ENCODE assay signal across 8 mouse cellular contexts in genomic region chr6:117168321-117169011, GRCm38 (mm10). TPM values are rescaled to one million over a fixed set of nuclear protein-coding genes. Genes with fewer than 3 reads are reported as not detected.
A peak's percentile ranks its signal among the peaks of the same experiment; 100 is the strongest.
DNase-seq lines count a peak whose midpoint lies in the region; ATAC-seq lines count a peak whose summit lies in the region.

Gene Cxcl12 (plus strand): TSS chr6:117168535.

- peak within 1 kb of the TSS; percentile 90 for H3K27ac ChIP-seq in embryonic facial prominence, embryonic 10.5 days (replicated peaks)
- H3K27ac ChIP-seq in limb, embryonic 13.5 days = peak within 1 kb of the TSS; percentile 58; the same call in 1 of the 2 replicates
- no peak within 1 kb of the TSS for H3K27ac ChIP-seq in midbrain, embryonic 16.5 days (ENCODE audit: low read length)

- H3K4me1 ChIP-seq in megakaryocyte, embryonic 14.5 days = peaks cover 20% of the 10 kb centered on the region
- H3K4me1 ChIP-seq in embryonic facial prominence, embryonic 10.5 days = peaks cover 66% of the 10 kb centered on the region
- peaks cover 41% of the 10 kb centered on the region for H3K4me1 ChIP-seq in limb, embryonic 13.5 days
- H3K4me1 ChIP-seq in midbrain, embryonic 16.5 days (ENCODE audit: control insufficient read depth, insufficient read depth, low read length) = peaks cover 22% of the 10 kb centered on the region

- peaks cover 75% of the 10 kb centered on the region for H3K27me3 ChIP-seq in megakaryocyte, embryonic 14.5 days (replicated peaks)
- H3K27me3 ChIP-seq in embryonic facial prominence, embryonic 10.5 days (replicated peaks; ENCODE audit: low read depth, poor library complexity, severe bottlenecking) = peaks cover 70% of the 10 kb centered on the region
- H3K27me3 ChIP-seq in limb, embryonic 13.5 days = peaks cover 62% of the 10 kb centered on the region
- peaks cover 47% of the 10 kb centered on the region for H3K27me3 ChIP-seq in midbrain, embryonic 16.5 days (ENCODE audit: control insufficient read depth, insufficient read depth, low read depth, low read length)

- peak within 1 kb of the TSS; percentile 92 for H3K4me3 ChIP-seq in megakaryocyte, embryonic 14.5 days (replicated peaks)
- H3K4me3 ChIP-seq in embryonic facial prominence, embryonic 10.5 days = peak within 1 kb of the TSS; percentile 86
- H3K4me3 ChIP-seq in limb, embryonic 13.5 days = peak within 1 kb of the TSS; percentile 76
- peak within 1 kb of the TSS; percentile 55 for H3K4me3 ChIP-seq in midbrain, embryonic 16.5 days (ENCODE audit: low read depth, low read length)

- H3K4me2 ChIP-seq in limb, embryonic 13.5 days (replicated peaks) = peak within 1 kb of the TSS; percentile 91
- peak within 1 kb of the TSS; percentile 96 for H3K4me2 ChIP-seq in midbrain, embryonic 16.5 days (ENCODE audit: low read length)

- no peaks in the 10 kb centered on the region for H3K36me3 ChIP-seq in megakaryocyte, embryonic 14.5 days (replicated peaks; ENCODE audit: low read length)
- peaks cover 25% of the 10 kb centered on the region for H3K36me3 ChIP-seq in embryonic facial prominence, embryonic 10.5 days (replicated peaks)
- peaks cover 11% of the 10 kb centered on the region; the same call in 1 of the 2 replicates for H3K36me3 ChIP-seq in limb, embryonic 13.5 days
- no peaks in the 10 kb centered on the region for H3K36me3 ChIP-seq in midbrain, embryonic 16.5 days (ENCODE audit: control insufficient read depth, insufficient read depth, low read length)

- no peaks in the 10 kb centered on the region for H3K9me3 ChIP-seq in megakaryocyte, embryonic 14.5 days
- H3K9me3 ChIP-seq in embryonic facial prominence, embryonic 10.5 days = no peaks in the 10 kb centered on the region
- no peaks in the 10 kb centered on the region for H3K9me3 ChIP-seq in limb, embryonic 13.5 days
- no peaks in the 10 kb centered on the region for H3K9me3 ChIP-seq in midbrain, embryonic 16.5 days (replicated peaks; ENCODE audit: control insufficient read depth, low read length, poor library complexity, severe bottlenecking)

- peak within 1 kb of the TSS; percentile 86 for H3K9ac ChIP-seq in limb, embryonic 13.5 days
- H3K9ac ChIP-seq in midbrain, embryonic 16.5 days (ENCODE audit: low read depth, low read length) = peak within 1 kb of the TSS; percentile 66

- DNase-seq in embryonic facial prominence, embryonic 10.5 days (ENCODE audit: low spot score) = peak; percentile 89
- DNase-seq in heart, adult 11 months = peak; percentile 98
- peak; percentile 70 for DNase-seq in kidney, adult 11 months
- DNase-seq in testis, postnatal 10 days (ENCODE audit: low spot score) = peak; percentile 80

- under 1% methylated on average over 64 of the region's 64 CpGs for whole genome bisulfite sequencing in embryonic facial prominence, embryonic 10.5 days
- under 1% methylated on average over 56 of the region's 64 CpGs for WGBS in limb, embryonic 13.5 days
- WGBS in midbrain, embryonic 16.5 days = under 1% methylated on average over 55 of the region's 64 CpGs

- no peak for ATAC-seq in megakaryocyte, adult 5-6 weeks (ENCODE audit: poor library complexity, severe bottlenecking)
- peak; percentile 60 for ATAC-seq in limb, embryonic 13.5 days (ENCODE audit: low FRiP score, low read depth)
- peak; percentile 46 for ATAC-seq in midbrain, embryonic 16.5 days

RNA-seq across cellular contexts. Expression of gene Cxcl12, which starts in this region (rescaled TPM):
- polyA plus RNA-seq in megakaryocyte, embryonic 14.5 days (2012; ENCODE audit: insufficient read depth, low replicate concordance) = not detected in 2 replicates
- total RNA-seq in megakaryocyte, adult 5-6 weeks (2015) = 8.8 and 9.7 TPM in 2 replicates
- total RNA-seq in megakaryocyte, adult 5-6 weeks (2017) = 9.7 and 12.8 TPM in 2 replicates
- 101 and 126 TPM in 2 replicates for polyA plus RNA-seq in embryonic facial prominence, embryonic 10.5 days (2016; fragmentation: Nextera tagmentation; extraction: Ambion mirVana)
- polyA plus RNA-seq in limb, embryonic 13.5 days (2015; fragmentation: Nextera tagmentation; extraction: Ambion mirVana) = 138 and 141 TPM in 2 replicates
- polyA plus RNA-seq in midbrain, embryonic 16.5 days (2015; fragmentation: Nextera tagmentation; extraction: Ambion mirVana) = 51.5 and 52.0 TPM in 2 replicates

Comparison
In these comparisons a context has a peak if more than half of its experiments do, and no peak if none do; other contexts are left out.
1. RNA of gene Cxcl12 (polyA plus RNA-seq): 138 to 141 TPM in limb, embryonic 13.5 days, 101 to 126 TPM in embryonic facial prominence, embryonic 10.5 days and 51.5 to 52.0 TPM in midbrain, embryonic 16.5 days; not detected in megakaryocyte, embryonic 14.5 days; every median in the first group is over 10 times any median in the second.
2. Peak in every context shown above with its lines, with median percentiles within 50 percentile points of each other: H3K4me3 ChIP-seq and DNase-seq.